Mouse (Mus musculus): ENCODE data around the gene Pacsin2. TPM values are rescaled to one million over a fixed set of nuclear protein-coding genes. Genes with fewer than 3 reads are reported as not detected.
"Not testable (repeated sequence)": the region's sequence is repeated elsewhere in the genome, so short reads cannot be mapped to it uniquely, and the experiment has no call there.

Gene Pacsin2
- polyA plus RNA-seq, 1 experiment from 2014 or later = 29.5 TPM

- H3K4me3 ChIP-seq = no peak overlapping the region
- ATAC-seq (ENCODE audit: low FRiP score) = no peak
- WGBS = 71% methylated on average over 10 of the region's 10 CpGs
- no peak overlapping the region for H3K27ac ChIP-seq
- H3K9ac ChIP-seq = no peak overlapping the region
- no peaks in the 10 kb centered on the region for H3K36me3 ChIP-seq
- H3K27me3 ChIP-seq = no peaks in the 10 kb centered on the region
- H3K9me3 ChIP-seq = no peaks in the 10 kb centered on the region
- H3K4me2 ChIP-seq = no peak overlapping the region
- H3K4me1 ChIP-seq (replicated peaks) = 0 out of 2 replicates have a peak, but pooled peaks cover 6% of the 10 kb centered on the region
Measured at GRCm38 (mm10) chr15:83473832-83474465, 9.5 kb upstream of the Pacsin2 start.

DNA sequence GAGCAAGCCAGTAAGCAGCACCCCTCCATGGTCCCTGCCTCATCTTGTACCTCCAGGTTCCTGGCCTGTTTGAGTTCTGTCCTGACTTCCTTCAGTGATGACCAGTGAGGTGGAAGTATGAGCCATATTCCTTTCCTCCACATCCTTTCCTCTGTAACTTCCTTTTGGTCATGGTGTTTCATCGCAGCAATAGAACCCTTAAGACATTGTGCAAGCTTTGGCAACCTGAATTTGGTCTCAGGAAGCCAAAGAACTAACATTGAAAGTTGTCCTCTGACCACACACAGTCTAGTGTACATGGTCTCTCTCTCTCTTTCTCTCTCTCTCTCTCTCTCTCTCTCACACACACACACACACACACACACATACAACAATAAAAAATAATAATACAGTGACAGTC, 8.8 kb upstream of the Pacsin2 start:
- no peak for ATAC-seq (ENCODE audit: low FRiP score)
- WGBS = 100% methylated on average over 1 of the region's 1 CpGs

DNA sequence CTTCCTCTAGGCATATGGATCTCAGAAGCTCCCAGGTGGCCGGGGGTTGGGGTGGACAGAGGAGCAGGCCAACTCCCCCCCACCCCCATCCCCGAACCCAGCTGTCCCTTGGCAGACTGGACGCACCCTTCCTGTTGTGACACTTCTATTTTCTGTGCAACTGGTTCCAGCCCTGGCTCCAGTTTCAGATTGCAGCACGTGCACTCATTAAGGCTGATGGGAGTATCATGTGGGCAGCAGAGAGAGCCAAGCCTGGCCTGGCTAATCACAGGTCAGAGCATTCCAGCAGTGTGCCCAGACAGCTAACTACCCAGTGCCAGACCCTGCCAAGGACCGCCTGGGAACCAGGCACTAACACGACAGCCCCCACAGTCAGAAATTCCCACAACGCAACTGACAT, 7.1 kb upstream of the Pacsin2 start:
- no peak overlapping the region for H3K4me2 ChIP-seq
- no peak overlapping the region for H3K9ac ChIP-seq
- 0 out of 2 replicates have a peak, but pooled peaks cover 6% of the 10 kb centered on the region for H3K4me1 ChIP-seq (replicated peaks)
- no peak overlapping the region for H3K4me3 ChIP-seq
- no peak overlapping the region for H3K27ac ChIP-seq
- no peak for ATAC-seq (ENCODE audit: low FRiP score)
- H3K27me3 ChIP-seq = no peaks in the 10 kb centered on the region
- no peaks in the 10 kb centered on the region for H3K9me3 ChIP-seq
- H3K36me3 ChIP-seq = no peaks in the 10 kb centered on the region
- WGBS = 80% methylated on average over 7 of the region's 7 CpGs

More for the DNA sequence above, 8.8 kb upstream of the Pacsin2 start:
- no peak overlapping the region for H3K9ac ChIP-seq
- 0 out of 2 replicates have a peak, but pooled peaks cover 6% of the 10 kb centered on the region for H3K4me1 ChIP-seq (replicated peaks)
- H3K27ac ChIP-seq = no peak overlapping the region
- no peaks in the 10 kb centered on the region for H3K27me3 ChIP-seq
- H3K9me3 ChIP-seq = no peaks in the 10 kb centered on the region
- no peak overlapping the region for H3K4me3 ChIP-seq
- no peaks in the 10 kb centered on the region for H3K36me3 ChIP-seq
- H3K4me2 ChIP-seq = no peak overlapping the region

DNA sequence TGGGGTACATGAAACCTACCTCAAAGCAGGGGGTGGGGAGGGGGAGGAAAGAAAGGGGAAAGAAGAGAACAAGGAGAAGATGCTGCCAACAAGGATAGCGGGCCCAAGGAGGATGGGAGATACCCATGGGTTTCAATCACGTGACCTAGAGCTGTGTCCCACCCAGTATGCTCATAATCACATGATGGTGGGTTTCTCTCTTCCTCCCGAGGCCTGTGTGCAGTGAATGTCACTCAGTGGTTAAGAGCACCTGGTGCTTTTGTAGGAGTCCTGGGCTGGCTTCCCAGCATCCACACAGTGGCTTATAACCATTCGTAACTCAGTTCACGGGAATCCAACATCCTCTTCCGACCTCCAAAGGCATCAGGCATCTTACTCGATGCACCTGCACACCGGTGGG, 6.0 kb upstream of the Pacsin2 start:
- H3K4me3 ChIP-seq = no peak overlapping the region
- 85% methylated on average over 8 of the region's 8 CpGs for WGBS
- H3K36me3 ChIP-seq = no peaks in the 10 kb centered on the region
- H3K27me3 ChIP-seq = no peaks in the 10 kb centered on the region
- no peak overlapping the region for H3K27ac ChIP-seq
- no peak overlapping the region for H3K4me2 ChIP-seq
- no peak for ATAC-seq (ENCODE audit: low FRiP score)
- no peak overlapping the region for H3K9ac ChIP-seq
- 0 out of 2 replicates have a peak, but pooled peaks cover 6% of the 10 kb centered on the region for H3K4me1 ChIP-seq (replicated peaks)
- no peaks in the 10 kb centered on the region for H3K9me3 ChIP-seq

DNA sequence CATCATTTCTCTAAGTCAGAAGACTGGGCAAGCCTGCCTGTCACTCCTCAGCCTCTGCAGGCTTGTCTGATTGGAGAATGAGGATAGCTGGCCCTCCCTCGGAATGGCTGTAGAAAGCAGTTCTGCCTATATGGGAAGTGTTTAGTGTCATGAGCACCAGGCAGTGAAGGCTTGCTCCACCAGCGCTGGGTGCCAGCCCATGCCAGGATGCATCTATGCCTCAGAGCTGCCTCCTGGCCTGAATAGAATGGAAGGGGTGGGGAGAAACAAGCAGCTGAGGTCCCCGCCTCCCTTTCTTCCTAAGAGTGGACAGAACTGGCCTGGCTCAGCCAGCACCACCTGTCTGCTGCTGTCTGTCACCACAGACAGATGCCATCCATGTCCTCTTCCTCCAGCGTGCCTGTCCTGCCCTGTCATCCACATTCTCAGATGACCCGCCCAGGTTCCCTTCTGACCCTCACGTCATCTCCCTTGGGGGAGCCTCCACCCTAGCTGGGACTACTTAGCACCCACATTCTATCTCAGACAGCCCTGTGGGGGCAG, 4.9 kb upstream of the Pacsin2 start:
- Histone ChIP-seq H3K27ac (no peak overlapping the region), H3K9ac (no peak overlapping the region), H3K27me3 (no peaks in the 10 kb centered on the region), H3K9me3 (no peaks in the 10 kb centered on the region), H3K4me1 (replicated peaks) (0 out of 2 replicates have a peak, but pooled peaks cover 5% of the 10 kb centered on the region), H3K4me2 (no peak overlapping the region), H3K4me3 (no peak overlapping the region), H3K36me3 (no peaks in the 10 kb centered on the region)
- WGBS = 74% methylated on average over 6 of the region's 6 CpGs
- no peak for ATAC-seq (ENCODE audit: low FRiP score)

DNA sequence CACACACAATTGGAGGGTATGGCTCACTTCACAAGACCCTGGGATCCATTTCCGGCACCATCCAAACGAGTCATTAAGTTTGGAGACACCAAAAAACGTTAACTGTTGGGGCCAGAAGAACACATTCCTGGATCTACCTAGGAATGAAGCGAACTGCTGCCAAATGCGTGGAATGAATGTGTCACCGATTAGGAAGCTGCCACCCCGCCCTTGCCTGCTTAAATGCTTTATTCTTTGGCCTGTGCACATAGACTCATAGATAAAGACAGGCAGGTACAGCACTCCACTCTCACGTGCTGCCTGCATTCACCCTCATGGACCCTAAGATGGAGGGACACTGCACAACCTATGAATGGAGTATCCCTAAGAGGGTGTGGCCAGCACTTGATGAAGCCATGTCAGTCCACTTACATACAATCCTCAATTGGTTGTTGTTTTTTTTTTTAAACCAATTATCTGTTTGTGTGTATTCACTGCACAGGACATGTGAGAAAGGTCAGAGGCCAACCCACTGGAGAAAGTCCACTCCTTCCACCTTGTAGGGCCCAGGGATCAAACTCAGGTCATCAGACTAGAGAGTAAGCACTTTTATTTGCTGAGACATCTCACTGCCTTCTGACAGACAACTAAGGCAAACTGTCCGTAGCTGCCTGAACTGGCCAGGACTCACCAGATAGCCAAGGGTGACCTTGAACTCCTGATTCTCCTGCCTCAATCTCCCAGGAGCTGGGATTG, 3.0 kb upstream of the Pacsin2 start:
- H3K9ac ChIP-seq = no peak overlapping the region
- H3K4me3 ChIP-seq = no peak overlapping the region
- peaks cover 11% of the 10 kb centered on the region for H3K4me1 ChIP-seq (replicated peaks)
- H3K9me3 ChIP-seq = no peaks in the 10 kb centered on the region
- 88% methylated on average over 9 of the region's 9 CpGs for WGBS
- no peak overlapping the region for H3K27ac ChIP-seq
- ATAC-seq (ENCODE audit: low FRiP score) = no peak
- no peaks in the 10 kb centered on the region for H3K36me3 ChIP-seq
- H3K27me3 ChIP-seq = no peaks in the 10 kb centered on the region
- H3K4me2 ChIP-seq = no peak overlapping the region

DNA sequence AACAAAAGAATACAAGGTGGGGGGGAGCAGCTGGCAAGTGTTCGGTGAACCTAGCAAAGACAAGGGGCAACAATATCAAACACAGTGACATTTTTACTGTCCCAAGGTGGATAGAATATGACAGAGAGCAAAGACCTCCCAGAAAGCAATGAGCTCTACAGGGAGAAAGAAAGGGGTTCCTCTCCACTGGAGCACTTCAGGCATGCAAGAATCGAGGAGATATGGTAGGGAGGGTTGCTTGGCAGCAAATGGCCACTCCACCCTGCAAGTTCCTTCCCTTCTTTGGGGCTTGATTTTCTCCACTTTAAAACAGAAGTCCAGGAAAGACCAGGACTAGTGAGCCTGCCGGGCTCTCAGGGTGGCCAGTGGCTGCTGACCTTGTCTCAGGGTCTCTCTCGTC, 1.9 kb upstream of the Pacsin2 start:
- Histone ChIP-seq H3K27ac (no peak overlapping the region), H3K4me2 (no peak overlapping the region), H3K27me3 (no peaks in the 10 kb centered on the region), H3K36me3 (no peaks in the 10 kb centered on the region), H3K4me1 (replicated peaks) (peaks cover 11% of the 10 kb centered on the region), H3K9ac (no peak overlapping the region), H3K4me3 (no peak overlapping the region), H3K9me3 (no peaks in the 10 kb centered on the region)
- WGBS = 81% methylated on average over 4 of the region's 4 CpGs
- ATAC-seq (ENCODE audit: low FRiP score) = no peak

- 77% methylated on average over 19 of the region's 19 CpGs for WGBS
- Histone ChIP-seq H3K9ac (no peak overlapping the region), H3K36me3 (no peaks in the 10 kb centered on the region), H3K4me1 (replicated peaks) (peaks cover 11% of the 10 kb centered on the region), H3K27me3 (no peaks in the 10 kb centered on the region), H3K9me3 (no peaks in the 10 kb centered on the region), H3K4me3 (peak overlapping the region; percentile 66), H3K27ac (no peak overlapping the region), H3K4me2 (peak overlapping the region; percentile 87)
- peak; percentile 1; the same call in 1 of the 2 replicates for ATAC-seq (ENCODE audit: low FRiP score)
Measured at GRCm38 (mm10) chr15:83464905-83465650, 672 bp upstream of the Pacsin2 start.

DNA sequence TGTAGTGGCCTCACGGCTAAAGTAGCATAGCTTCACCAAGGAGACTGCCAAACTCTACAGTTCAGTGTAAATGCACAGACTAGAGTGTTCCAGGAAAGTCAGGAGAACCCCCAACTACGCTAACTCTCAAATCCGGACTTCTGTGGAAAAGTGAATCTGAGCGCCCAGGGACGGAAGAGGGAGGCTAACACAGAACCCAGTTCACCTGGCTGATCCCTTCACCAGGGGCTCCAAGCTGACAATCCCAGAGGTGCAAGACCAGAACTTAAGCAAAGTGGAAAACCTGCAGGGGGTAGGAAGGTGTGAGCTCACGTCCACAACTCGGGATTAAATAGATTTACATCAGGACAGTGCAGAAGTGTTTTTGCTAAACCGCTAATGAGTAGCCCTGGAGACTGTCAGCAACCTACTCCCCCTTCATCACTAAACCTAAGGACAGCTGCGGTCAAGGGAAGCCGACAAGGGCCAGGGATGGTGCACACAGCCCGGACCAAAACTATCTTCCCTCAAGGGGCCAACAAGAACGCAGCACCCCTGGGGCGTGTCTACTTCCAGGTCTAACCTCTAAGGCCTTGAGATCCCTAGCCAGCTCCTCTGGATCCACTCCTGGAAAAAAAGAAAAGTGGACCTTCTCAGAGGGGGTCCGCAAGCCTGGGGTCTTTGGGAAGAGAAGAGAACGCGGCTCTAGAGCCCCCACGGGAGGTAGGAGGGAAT, 880 bp downstream of the Pacsin2 start:
- no peaks in the 10 kb centered on the region for H3K27me3 ChIP-seq
- H3K36me3 ChIP-seq = no peaks in the 10 kb centered on the region
- ATAC-seq (ENCODE audit: low FRiP score) = no peak
- H3K4me3 ChIP-seq = peak overlapping the region; percentile 66
- peak overlapping the region; percentile 87 for H3K4me2 ChIP-seq
- peak overlapping the region; percentile 74 for H3K9ac ChIP-seq
- no peaks in the 10 kb centered on the region for H3K9me3 ChIP-seq
- H3K27ac ChIP-seq = no peak overlapping the region
- H3K4me1 ChIP-seq (replicated peaks) = peaks cover 11% of the 10 kb centered on the region
- 12% methylated on average over 17 of the region's 17 CpGs for WGBS

DNA sequence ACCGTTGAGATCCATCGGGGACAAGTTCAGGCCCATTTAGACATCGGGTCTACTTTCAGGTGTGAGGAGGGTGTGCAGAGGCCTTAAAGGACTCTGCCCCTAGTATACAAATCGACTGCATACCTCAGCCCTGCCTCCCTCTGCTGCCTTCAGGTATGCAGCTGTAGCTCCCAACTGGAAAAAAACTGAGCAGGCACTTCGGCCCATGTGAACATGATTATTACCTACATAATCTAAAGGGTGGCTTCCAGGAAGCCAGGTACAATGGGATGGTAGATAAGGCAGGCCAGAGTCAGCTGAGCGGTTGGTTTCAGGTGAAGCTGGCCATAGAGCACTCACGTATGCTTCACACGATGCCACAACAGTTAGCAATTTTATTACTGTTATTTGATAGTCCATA, 2.1 kb downstream of the Pacsin2 start:
- H3K27ac ChIP-seq; ATAC-seq (ENCODE audit: low FRiP score); H3K4me3 ChIP-seq; H3K36me3 ChIP-seq; H3K9me3 ChIP-seq; H3K4me2 ChIP-seq; H3K9ac ChIP-seq; H3K27me3 ChIP-seq: not testable (repeated sequence)
- peaks cover 11% of the 10 kb centered on the region for H3K4me1 ChIP-seq (replicated peaks)
- WGBS = 92% methylated on average over 8 of the region's 8 CpGs

- 89% methylated on average over 3 of the region's 3 CpGs for WGBS
- ATAC-seq (ENCODE audit: low FRiP score) = no peak
Measured at GRCm38 (mm10) chr15:83460891-83461290, 3.5 kb downstream of the Pacsin2 start.

DNA sequence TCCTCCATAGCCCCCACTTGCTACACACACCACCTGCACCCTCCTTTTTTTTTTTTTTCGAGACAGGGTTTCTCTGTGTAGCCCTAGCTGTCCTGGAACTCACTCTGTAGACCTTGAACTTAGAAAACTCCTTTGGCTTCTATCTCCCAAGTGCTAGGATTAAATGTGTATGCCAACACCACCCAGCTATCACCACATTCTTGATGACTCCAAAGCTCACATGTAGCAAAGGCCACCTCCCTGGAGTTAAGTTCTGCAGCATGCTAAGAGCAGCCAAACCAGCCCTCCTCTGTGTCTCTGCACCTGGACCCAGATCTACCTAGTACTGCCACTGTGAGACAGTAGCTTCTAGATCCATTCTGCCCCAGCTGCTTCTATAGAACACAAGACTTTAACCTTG, 6.9 kb downstream of the Pacsin2 start:
- ATAC-seq (ENCODE audit: low FRiP score) = no peak
- H3K36me3 ChIP-seq = no peaks in the 10 kb centered on the region
- no peaks in the 10 kb centered on the region for H3K4me1 ChIP-seq (replicated peaks)
- H3K4me2 ChIP-seq = no peak overlapping the region
- no peaks in the 10 kb centered on the region for H3K27me3 ChIP-seq
- H3K4me3 ChIP-seq = no peak overlapping the region
- WGBS = 96% methylated on average over 1 of the region's 1 CpGs
- H3K9ac ChIP-seq = no peak overlapping the region
- H3K27ac ChIP-seq = no peak overlapping the region
- no peaks in the 10 kb centered on the region for H3K9me3 ChIP-seq

More at GRCm38 (mm10) chr15:83460891-83461290, 3.5 kb downstream of the Pacsin2 start:
- H3K36me3 ChIP-seq = no peaks in the 10 kb centered on the region
- no peak overlapping the region for H3K4me3 ChIP-seq
- no peaks in the 10 kb centered on the region for H3K9me3 ChIP-seq
- H3K4me1 ChIP-seq (replicated peaks) = peaks cover 11% of the 10 kb centered on the region
- H3K27me3 ChIP-seq = no peaks in the 10 kb centered on the region
- no peak overlapping the region for H3K9ac ChIP-seq
- H3K4me2 ChIP-seq = no peak overlapping the region
- H3K27ac ChIP-seq = no peak overlapping the region
